Mouse (Mus musculus): ENCODE measurements around the gene Abcg1. TPM values are rescaled to one million over a fixed set of nuclear protein-coding genes. Genes with fewer than 3 reads are reported as not detected.

Gene Abcg1
- polyA plus RNA-seq, 1 experiment: not detected

DNA sequence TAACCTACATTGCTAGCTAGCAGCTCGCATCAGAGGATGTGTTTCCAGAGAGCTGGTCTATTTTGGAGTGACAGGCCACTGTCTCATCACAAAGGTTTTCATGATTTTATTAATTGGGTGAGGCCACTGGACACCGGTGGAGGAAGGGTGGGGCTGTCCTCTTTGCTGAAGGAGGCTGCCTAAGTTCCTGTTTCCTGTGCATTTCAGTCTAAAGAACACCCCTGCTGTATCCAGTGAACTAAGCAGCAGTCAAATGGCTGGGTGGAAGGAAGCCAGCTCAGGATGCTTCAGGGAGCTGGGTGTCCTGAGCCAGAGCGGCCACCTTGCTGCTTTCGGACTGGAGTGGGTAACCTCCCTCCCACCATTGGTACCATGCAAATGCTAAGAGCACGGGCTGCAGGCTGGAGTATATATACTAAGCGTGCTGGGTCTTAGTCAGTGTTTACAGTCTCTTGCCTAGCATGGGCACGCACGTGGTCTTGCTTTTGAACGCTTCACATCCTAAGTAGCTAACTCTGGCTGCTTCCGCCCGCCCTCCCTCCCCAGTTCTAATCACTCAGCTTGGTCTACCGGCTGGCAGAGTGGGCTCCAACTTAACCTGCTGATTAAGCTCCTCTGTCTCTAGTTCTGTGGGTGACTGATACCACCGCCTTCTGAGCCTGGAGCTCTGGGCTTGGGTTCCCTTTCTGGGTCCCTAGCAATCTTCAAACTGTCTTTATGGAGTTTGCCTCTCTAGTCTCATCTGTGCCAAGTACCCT lies 3.3 kb downstream of the Abcg1 start:
- Histone ChIP-seq H3K4me3 (ENCODE audit: insufficient read depth, low read depth, low read length) (peak overlapping the region; percentile 11; the same call in 1 of the 2 replicates), H3K27ac (ENCODE audit: insufficient read depth, low read depth, low read length) (peak overlapping the region; percentile 4; the same call in 1 of the 2 replicates), H3K4me1 (ENCODE audit: control insufficient read depth, insufficient read depth, low read length) (peaks cover 31% of the 10 kb centered on the region)
- TF ChIP-seq POLR2A (IDR thresholded peaks at IDR 0.05; ENCODE audit: insufficient read depth, low read depth, low read length) (0 out of 2 replicates have a peak, but pooled peaks have one; percentile 30), CTCF (IDR thresholded peaks at IDR 0.05; ENCODE audit: insufficient read depth, low read depth, low read length) (no peak)
- WGBS: 25% methylated on average over 13 of the region's 13 CpGs

DNA sequence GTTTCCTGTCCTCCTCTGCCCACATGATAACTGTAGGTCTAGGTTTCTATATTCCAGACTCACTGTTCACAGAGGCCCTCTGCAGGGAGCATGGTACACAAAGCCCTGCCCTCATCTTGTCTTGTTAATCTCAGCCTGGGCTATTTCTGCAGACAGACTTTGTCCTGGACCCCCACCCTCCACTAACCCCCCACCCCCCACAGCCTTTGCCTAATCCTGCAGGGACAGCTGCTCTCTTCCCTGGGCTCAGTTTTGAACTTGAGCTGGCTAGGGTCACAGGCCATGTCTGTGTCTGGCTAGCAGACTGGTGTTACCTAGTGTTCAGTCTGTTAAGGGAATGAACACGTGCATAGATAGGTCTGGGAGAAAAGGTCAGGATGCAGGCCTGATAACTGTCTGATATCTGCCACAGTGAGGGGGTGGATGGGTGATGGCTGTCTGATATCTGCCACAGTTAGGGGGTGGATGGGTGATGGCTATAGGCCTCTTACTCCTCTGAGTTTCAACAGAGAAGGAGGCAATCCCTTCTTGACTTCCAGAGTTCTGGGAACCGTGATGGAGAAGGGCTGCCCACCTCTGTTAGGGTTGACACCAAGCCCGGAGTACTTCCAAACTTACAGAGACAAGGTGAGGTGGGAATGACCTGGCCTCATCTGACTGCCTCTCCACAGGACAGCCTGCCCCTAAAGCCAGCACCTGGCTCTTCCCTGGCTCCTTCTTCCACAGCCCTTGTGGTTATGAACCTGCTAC lies 4.0 kb downstream of the Abcg1 start:
- 82% methylated on average over 3 of the region's 3 CpGs for WGBS
- H3K27ac ChIP-seq (ENCODE audit: insufficient read depth, low read depth, low read length): no peak overlapping the region
- peaks cover 36% of the 10 kb centered on the region for H3K4me1 ChIP-seq (ENCODE audit: control insufficient read depth, insufficient read depth, low read length)
- TF ChIP-seq CTCF (IDR thresholded peaks at IDR 0.05; ENCODE audit: insufficient read depth, low read depth, low read length) (no peak), POLR2A (IDR thresholded peaks at IDR 0.05; ENCODE audit: insufficient read depth, low read depth, low read length) (no peak)
- no peak overlapping the region for H3K4me3 ChIP-seq (ENCODE audit: insufficient read depth, low read depth, low read length)

DNA sequence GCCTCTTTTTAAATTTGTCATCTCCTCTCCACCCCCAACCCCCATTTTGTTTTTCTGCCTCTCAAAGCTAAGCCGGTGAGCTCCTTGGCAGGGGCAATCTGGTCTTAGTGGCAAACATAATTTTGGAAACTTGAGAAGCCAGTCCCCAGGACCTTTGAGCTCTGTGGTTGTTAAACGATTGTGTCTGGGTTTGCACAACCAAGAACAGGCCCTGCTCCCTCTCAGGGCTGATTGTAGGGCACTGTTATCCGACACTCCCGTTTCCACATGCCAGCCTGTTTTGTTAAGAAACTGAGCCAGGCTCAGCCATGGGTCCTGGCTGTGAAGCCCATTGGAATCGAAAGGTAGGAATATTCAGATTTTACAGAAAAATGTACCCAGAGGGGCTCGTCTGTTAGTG lies 8.6 kb downstream of the Abcg1 start:
- no peak overlapping the region for H3K4me3 ChIP-seq (ENCODE audit: insufficient read depth, low read depth, low read length)
- 79% methylated on average over 6 of the region's 6 CpGs for WGBS
- no peak overlapping the region for H3K27ac ChIP-seq (ENCODE audit: insufficient read depth, low read depth, low read length)
- TF ChIP-seq CTCF (IDR thresholded peaks at IDR 0.05; ENCODE audit: insufficient read depth, low read depth, low read length): no peak
- peaks cover 40% of the 10 kb centered on the region for H3K4me1 ChIP-seq (ENCODE audit: control insufficient read depth, insufficient read depth, low read length)

DNA sequence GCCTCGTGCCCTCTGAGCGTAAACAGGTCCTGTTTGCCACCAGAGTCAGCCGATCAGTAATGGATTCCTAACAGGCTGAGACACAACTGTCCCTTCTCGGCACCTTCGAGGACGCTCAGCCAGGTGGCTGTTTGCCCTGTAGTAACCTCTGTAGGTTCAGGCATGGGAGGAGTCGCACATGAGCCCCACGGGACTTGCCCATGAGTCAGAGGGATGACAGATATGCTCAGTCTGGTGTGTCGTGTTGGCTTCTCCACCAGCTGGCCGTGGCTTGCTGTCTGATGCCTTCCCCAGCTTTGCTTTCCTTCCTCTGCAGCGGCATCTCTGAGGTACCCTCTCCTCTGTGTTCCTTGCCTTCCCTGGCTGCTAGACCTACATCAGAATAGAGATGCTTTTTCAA lies 9.6 kb downstream of the Abcg1 start:
- TF ChIP-seq CTCF (IDR thresholded peaks at IDR 0.05; ENCODE audit: insufficient read depth, low read depth, low read length) (no peak), POLR2A (IDR thresholded peaks at IDR 0.05; ENCODE audit: insufficient read depth, low read depth, low read length) (no peak)
- 73% methylated on average over 11 of the region's 11 CpGs for WGBS
- H3K4me1 ChIP-seq (ENCODE audit: control insufficient read depth, insufficient read depth, low read length): peaks cover 37% of the 10 kb centered on the region
- H3K4me3 ChIP-seq (ENCODE audit: insufficient read depth, low read depth, low read length): no peak overlapping the region
- H3K27ac ChIP-seq (ENCODE audit: insufficient read depth, low read depth, low read length): peak overlapping the region; percentile 18; the same call in 1 of the 2 replicates

DNA sequence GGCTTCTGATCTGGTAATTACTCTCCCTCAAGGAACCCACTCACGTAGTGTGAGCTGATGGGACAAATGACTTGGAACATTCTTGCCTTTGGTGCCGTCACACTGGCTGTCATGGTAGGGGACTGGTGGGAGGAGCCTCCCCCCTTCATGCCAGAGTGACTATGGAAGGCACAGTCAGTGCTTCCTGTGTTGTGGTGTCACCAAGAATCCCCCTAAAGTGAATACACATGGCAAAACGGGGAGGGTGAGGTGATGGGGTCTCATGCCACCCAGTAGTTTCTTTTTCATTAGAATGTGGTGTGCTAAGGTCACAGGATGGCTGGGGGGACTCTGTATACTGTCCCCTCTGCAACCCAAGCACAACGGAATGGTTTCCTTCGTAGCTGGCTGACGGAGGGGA lies 11.6 kb downstream of the Abcg1 start:
- 73% methylated on average over 6 of the region's 6 CpGs for WGBS
- H3K27ac ChIP-seq (ENCODE audit: insufficient read depth, low read depth, low read length): no peak overlapping the region
- H3K4me3 ChIP-seq (ENCODE audit: insufficient read depth, low read depth, low read length): no peak overlapping the region
- TF ChIP-seq CTCF (IDR thresholded peaks at IDR 0.05; ENCODE audit: insufficient read depth, low read depth, low read length) (no peak), POLR2A (IDR thresholded peaks at IDR 0.05; ENCODE audit: insufficient read depth, low read depth, low read length) (no peak)
- peaks cover 50% of the 10 kb centered on the region for H3K4me1 ChIP-seq (ENCODE audit: control insufficient read depth, insufficient read depth, low read length)

DNA sequence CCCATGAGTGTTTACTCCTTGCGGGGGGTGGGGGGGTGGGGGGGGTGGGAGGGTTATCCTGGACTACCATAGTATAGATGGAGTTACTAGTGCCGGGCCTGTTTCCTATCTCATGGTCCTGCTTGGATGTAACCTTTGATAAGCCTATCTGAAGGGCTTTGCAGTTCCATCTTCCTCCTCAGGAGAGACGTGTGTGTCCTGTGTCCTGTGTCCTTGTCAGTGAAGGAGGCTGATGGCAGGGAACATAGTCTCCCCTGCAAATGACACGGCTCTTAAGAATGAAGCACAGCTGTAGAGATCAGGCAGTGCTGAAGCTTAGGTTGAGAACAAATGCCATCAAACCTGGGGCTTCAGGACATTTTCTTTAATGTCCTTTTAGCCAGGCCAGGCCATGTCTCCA lies 12.4 kb downstream of the Abcg1 start:
- no peak overlapping the region for H3K27ac ChIP-seq (ENCODE audit: insufficient read depth, low read depth, low read length)
- TF ChIP-seq POLR2A (IDR thresholded peaks at IDR 0.05; ENCODE audit: insufficient read depth, low read depth, low read length) (no peak), CTCF (IDR thresholded peaks at IDR 0.05; ENCODE audit: insufficient read depth, low read depth, low read length) (no peak)
- H3K4me3 ChIP-seq (ENCODE audit: insufficient read depth, low read depth, low read length): no peak overlapping the region
- 84% methylated on average over 4 of the region's 4 CpGs for WGBS
- H3K4me1 ChIP-seq (ENCODE audit: control insufficient read depth, insufficient read depth, low read length): peaks cover 56% of the 10 kb centered on the region

DNA sequence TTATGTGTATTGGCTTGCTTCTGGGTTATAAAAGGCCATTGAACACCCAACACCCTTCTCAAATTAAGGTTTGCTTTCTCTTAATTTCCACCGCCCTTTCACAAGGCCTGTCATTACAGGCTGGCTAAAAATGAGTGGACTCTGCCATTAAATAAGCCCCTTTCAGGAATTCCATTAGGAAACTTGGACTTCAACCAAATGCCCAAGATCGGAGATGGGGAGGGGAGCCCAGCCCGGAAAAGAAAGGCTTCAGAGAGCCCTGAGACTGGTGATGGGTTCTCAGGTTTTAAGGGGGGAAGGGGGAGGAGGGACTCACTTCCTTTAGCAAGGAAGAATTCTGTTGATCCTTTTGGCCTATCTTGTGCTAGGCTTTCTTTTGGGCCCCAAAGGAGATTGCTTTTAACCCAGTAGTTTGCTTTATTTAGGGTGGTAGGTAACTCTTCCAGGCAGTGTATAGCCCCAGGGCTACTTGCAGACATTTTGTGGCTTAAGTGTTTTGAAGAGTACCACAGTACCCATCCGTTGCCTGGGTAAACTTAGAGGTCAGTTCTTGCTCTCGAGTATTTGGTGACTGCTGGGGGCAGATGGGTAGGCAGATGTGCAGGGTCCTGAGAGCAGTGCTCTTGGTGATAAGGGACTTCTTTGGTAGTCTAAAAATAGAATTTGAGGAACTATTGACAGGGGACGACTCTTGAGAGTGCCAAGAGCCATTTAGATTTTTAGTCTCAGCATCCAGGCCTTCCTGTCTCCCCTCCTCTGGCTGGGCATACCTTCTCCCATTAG lies 13.1 kb downstream of the Abcg1 start:
- WGBS: 61% methylated on average over 6 of the region's 6 CpGs
- Histone ChIP-seq H3K4me3 (ENCODE audit: insufficient read depth, low read depth, low read length) (no peak overlapping the region), H3K27ac (ENCODE audit: insufficient read depth, low read depth, low read length) (0 out of 2 replicates have a peak overlapping the region, but pooled peaks have one; percentile 85), H3K4me1 (ENCODE audit: control insufficient read depth, insufficient read depth, low read length) (peaks cover 58% of the 10 kb centered on the region)
- no peak for TF ChIP-seq POLR2A (IDR thresholded peaks at IDR 0.05; ENCODE audit: insufficient read depth, low read depth, low read length)
- no peak for TF ChIP-seq CTCF (IDR thresholded peaks at IDR 0.05; ENCODE audit: insufficient read depth, low read depth, low read length)

DNA sequence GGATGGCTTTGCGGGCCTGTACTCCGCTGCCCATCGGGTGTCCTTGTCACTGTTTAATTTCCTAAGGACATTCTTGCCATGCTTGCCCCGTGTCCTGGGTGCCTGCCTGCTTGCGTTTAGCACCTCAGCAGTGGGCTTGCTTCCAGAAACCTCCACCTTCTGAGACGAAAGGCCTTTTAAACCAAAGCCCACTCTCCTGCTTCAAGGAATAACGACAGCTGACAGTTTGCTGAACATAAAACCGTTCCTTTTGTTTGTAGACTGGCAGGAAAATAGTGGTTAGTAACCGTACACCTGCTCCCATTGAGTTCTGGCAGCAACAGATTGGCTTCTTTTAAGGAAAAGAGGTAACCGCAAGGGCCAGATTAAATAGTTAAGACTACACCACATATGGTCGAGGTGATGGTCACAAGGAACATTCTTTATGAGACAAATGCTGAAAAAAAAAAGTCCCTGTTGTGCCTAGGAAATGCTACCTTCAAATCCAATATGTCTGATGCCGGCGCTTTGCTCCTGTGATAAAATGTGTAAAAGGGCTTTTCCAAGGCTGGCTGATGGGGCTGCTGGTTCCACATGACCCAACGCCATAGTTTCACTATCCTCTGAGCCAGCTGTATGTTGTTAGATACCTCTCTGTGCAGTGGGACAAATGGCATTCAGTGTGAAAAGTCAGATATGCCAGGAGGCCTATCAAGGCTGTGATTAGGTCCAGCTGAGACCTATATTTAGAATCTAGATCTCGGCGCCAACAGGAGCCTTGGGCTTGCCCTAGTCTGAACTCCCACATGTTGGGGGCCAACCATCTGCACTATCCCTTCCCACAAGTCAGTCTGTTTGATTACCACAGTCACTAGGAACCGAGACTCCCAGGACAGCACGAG lies 14.2 kb downstream of the Abcg1 start:
- Histone ChIP-seq H3K4me1 (ENCODE audit: control insufficient read depth, insufficient read depth, low read length) (peaks cover 54% of the 10 kb centered on the region), H3K4me3 (ENCODE audit: insufficient read depth, low read depth, low read length) (no peak overlapping the region), H3K27ac (ENCODE audit: insufficient read depth, low read depth, low read length) (peak overlapping the region; percentile 85)
- 63% methylated on average over 18 of the region's 18 CpGs for WGBS
- TF ChIP-seq CTCF (IDR thresholded peaks at IDR 0.05; ENCODE audit: insufficient read depth, low read depth, low read length) (no peak), POLR2A (IDR thresholded peaks at IDR 0.05; ENCODE audit: insufficient read depth, low read depth, low read length) (no peak)

Measured in olfactory bulb, adult 2 months (tissue).